Mouse (Mus musculus): Measurements from ENCODE around the gene Fam83e.

Fam83e gene

DNA sequence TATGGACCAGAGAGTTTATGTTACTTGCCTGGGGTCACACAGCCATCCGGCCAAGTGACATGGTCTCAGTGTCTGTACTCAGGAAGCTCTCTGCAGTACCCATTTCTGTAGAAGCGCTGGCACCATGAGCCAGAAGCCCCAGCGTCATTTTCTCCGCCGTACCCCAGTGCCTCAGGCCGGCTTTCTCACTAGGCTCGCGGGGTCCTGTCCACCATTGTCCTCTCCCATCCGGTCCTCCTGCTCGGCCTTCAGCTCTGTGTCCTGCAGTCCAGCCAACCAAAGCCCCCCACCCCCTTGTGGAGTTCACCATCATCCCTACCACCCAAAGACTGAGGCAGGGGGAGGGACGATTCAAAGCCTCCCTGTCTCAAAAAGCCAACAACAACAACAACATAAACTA lies 19.4 kb upstream of the Fam83e start:
- no peak for DNase-seq (ENCODE audit: low read depth, low spot score)

GRCm38 (mm10) chr7:45702316-45702715 lies 18.7 kb upstream of the Fam83e start:
- no peak for DNase-seq (ENCODE audit: low read depth, low spot score)

DNA sequence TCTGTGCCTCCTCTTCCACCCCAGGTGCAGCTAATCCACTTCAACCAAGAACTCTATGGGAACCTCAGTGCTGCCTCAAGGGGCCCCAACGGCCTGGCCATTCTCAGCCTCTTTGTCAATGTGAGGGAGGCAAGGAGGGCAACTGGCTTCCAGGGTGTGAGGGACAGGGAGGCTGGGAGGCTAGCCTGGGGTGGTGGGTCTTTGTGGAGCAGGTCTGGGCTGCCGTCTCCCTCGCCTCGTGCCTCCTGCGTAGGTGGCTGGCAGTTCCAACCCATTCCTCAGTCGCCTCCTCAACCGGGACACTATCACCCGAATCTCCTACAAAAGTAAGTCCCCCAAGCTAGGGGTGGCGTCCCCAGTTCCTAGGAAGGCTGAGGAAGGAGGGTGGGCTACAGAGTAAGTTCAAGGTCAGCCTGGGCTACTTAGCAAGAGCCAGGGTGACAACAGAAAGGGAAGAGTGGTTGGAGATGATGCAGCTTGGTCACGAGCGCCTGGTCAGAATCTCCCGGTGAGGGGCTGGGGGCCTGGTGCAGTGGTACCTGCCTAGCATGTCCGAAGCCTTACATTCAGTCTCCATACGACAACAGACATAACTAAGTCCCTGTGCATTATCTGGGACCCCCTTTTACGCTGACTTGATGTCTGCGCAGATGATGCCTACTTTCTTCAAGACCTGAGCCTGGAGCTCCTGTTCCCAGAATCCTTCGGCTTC lies 18.0 kb upstream of the Fam83e start:
- DNase-seq (ENCODE audit: low read depth, low spot score) = no peak

DNA sequence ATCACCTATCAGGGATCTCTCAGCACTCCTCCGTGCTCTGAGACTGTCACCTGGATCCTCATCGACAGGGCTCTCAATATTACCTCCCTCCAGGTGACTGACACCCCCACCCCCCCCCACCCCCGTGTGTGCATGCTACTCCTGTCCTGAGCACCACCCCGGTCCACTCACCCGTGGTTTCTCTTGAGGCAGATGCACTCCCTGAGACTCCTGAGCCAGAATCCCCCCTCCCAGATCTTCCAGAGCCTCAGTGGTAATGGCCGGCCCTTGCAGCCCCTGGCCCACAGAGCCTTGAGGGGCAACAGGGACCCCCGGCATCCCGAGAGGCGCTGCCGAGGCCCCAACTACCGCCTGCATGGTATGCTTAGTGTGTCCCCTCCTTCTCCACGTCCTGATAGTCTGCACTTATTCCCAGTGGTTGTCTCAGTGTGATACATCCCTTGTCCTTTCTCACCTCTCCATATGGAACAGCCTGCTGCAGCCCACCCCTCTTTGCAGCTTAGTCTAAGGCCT lies 17.4 kb upstream of the Fam83e start:
- DNase-seq (ENCODE audit: low read depth, low spot score) = no peak

- DNase-seq (ENCODE audit: low read depth, low spot score) = peak; percentile 86
These were observed 16.9 kb upstream of the Fam83e start for GRCm38 (mm10) chr7:45704046-45704559.

GRCm38 (mm10) chr7:45704730-45705442 lies 16.1 kb upstream of the Fam83e start, which contains the start of gene Dbp:
Gene Dbp, plus strand, starts transcription at chr7:45705088.
- DNase-seq (ENCODE audit: low read depth, low spot score) = peak; percentile 96

DNA sequence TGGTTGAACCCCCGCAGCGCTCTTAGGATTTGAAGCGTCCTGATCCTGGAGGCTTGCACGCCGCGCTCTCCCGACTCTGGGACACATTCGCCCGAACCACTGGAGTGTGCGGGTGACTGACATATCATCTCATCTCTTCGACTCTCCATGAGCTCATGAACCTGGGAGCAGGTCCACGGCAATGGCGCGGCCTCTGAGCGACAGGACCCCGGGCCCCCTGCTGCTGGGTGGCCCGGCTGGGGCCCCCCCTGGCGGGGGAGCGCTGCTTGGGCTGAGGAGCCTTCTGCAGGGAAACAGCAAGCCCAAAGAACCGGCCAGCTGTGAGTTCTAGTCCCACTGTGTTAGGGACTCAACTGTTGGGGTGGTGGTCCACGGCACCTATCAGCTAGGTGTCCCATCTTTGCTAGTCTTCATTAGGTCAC lies 15.6 kb upstream of the Fam83e start:
- no peak for DNase-seq (ENCODE audit: low read depth, low spot score)

- no peak for DNase-seq (ENCODE audit: low read depth, low spot score)
These were observed 15.1 kb upstream of the Fam83e start for GRCm38 (mm10) chr7:45705873-45706281.

DNA sequence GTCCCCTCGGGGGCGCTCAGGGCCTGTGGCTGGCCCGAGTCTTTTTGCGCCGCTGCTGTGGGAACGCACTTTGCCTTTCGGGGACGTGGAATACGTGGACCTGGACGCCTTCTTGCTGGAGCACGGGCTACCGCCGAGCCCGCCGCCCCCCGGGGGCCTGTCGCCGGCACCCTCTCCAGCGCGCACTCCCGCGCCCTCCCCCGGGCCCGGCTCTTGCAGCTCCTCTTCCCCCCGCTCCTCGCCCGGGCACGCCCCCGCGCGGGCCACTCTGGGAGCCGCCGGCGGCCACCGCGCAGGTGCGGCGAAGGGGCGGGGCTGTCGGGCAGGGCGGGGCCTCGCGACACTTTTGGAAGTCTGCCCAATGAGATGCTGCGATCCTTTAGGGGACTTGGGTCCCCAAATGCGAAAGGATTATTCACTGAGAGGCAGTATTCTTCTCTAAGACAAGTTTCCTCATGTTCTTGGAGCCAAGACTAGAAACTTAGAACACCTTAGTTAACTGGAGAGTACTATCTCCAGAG lies 14.2 kb upstream of the Fam83e start:
- DNase-seq (ENCODE audit: low read depth, low spot score) = peak; percentile 75

DNA sequence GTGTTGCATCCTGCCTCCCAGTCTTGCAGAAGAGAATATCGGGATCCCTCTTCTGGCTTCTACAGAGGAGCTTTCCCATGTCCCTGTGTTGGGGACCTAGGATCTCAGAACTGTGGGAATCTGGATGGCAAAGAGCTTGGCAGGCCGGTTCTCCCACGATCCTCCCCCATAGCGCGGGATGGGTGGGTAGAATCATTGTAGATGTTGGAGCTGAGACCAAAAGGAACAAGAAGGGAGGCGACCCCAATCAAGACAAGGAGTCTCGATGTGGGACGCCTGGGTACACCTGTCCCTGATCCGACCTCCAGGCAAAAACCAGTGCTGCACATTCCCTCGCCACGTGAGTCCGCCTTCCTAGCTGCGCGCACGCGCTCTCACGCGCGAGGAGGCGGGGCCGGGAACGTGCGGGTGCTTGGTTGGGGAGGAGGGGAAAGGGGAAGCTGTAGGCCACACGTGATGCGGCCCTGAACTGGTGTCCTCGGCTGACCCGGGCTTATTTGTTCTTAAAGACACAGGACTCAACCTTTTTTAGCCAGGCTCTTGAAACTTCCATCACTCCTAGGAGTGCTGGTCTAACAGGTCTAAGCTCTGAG lies 13.5 kb upstream of the Fam83e start:
- DNase-seq (ENCODE audit: low read depth, low spot score) = peak; percentile 92

DNA sequence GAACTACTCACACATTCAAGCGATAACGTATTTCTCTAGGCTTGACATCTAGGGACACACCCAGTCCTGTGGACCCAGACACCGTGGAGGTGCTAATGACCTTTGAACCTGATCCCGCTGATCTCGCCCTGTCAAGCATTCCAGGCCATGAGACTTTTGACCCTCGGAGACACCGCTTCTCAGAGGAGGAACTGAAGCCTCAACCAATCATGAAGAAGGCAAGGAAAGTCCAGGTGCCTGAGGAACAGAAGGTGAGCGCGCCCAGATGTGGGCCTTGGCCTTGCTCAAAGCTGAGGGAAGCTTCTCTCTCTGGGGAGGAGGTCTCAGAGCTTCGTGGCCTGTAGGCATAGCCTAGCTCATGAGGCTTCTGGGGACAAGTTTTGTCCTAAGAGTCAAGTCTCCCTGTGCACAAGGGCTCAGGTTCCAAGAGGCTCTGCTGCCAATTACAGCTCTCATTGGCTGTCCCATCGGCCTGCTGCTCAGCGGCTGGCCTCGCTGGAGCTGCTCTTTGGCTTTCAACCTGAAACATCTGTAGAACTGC lies 12.7 kb upstream of the Fam83e start:
- DNase-seq (ENCODE audit: low read depth, low spot score) = no peak

- no peak for DNase-seq (ENCODE audit: low read depth, low spot score)
These were observed 12.0 kb upstream of the Fam83e start for GRCm38 (mm10) chr7:45709036-45709435.

GRCm38 (mm10) chr7:45709677-45710355 lies 11.2 kb upstream of the Fam83e start:
- DNase-seq (ENCODE audit: low read depth, low spot score) = no peak

- no peak for DNase-seq (ENCODE audit: low read depth, low spot score)
These were observed 10.4 kb upstream of the Fam83e start for GRCm38 (mm10) chr7:45710477-45711191.

- no peak for DNase-seq (ENCODE audit: low read depth, low spot score)
These were observed 9.5 kb upstream of the Fam83e start for GRCm38 (mm10) chr7:45711316-45712021.

- no peak for DNase-seq (ENCODE audit: low read depth, low spot score)
These were observed 8.8 kb upstream of the Fam83e start for GRCm38 (mm10) chr7:45712022-45712757.

GRCm38 (mm10) chr7:45713396-45713795 lies 7.6 kb upstream of the Fam83e start:
- DNase-seq (ENCODE audit: low read depth, low spot score) = no peak

DNA sequence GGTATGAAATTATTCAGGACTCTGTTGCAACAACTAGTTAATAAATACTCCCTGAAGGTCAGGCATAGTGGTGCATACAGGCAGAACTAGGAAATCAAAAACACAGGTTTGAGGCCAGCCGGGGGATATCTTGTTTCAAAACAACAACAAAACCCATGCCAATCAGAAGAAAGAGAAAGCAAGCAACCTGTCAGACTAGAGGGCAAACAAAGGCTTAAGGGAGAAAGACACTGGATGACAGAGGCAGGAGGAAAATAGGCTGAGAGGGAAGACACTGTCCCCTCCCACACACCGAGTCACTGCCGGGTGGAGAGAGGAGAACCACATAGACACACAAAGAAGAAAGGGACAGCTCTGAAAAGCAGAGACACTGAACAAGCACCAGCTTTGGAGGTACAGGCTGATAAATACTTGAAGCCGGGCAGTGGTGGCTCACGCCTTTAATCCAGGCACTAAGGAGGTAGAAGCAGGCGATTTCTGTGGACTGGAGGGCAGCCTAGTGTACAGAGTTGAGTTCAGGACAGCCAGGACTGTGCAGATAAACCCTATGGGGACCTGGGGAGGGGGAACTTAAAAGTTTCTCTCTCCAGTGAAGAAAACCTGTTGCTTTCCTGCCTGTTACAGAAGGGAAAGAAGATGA lies 7.0 kb upstream of the Fam83e start:
- DNase-seq (ENCODE audit: low read depth, low spot score) = no peak

GRCm38 (mm10) chr7:45714630-45715089 lies 6.4 kb upstream of the Fam83e start:
- no peak for DNase-seq (ENCODE audit: low read depth, low spot score)
